Mouse (Mus musculus): ENCODE results near the gene Slc4a2.

Gene Slc4a2

GRCm38 (mm10) chr5:24426556-24427284 is 3.1 kb downstream of the Slc4a2 start:
- no peak for DNase-seq (ENCODE audit: low read depth, low spot score)

GRCm38 (mm10) chr5:24427285-24427633 is 3.6 kb downstream of the Slc4a2 start:
- no peak for DNase-seq (ENCODE audit: low read depth, low spot score)

DNA sequence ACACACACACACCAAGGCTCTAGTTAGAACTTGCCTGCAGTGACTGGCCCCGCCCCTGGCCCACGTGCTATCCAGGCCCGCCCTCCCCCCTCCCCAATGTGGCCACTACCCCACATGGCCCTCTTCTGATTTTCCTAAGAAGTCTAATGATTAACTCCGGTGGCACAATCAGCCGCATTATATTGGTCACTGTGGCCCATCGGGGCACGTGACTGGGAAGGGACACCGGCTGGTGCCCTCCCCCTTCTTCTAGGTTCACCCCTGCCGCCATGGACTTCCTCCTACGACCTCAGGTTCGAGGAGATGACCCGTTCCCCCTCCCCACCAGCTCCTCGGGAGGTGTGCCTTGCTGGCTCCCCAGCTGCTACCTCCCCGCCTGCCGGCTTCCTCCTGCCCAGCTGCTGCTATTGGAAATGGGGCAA is 4.4 kb downstream of the Slc4a2 start:
- DNase-seq (ENCODE audit: low read depth, low spot score) = no peak

DNA sequence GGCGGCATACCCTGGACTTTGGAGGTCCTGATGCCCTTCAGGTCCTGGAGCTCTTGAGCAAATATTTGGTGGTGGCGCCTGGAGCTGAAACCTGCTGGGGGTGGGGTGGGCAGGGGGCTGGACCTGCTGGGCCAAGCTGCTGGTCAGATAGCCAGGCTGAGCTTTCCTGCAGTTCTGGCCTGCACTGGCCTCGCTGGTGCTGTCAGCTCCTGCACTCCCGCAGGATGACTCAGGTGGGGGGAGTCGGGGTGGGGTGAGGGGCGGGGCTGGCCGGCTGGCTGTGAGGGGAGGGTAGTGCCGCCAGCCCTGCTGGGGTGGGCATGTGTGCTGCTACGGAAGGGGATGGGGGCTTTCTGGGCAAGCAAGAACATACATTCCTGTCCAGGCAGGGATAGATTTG is 5.0 kb downstream of the Slc4a2 start:
- no peak for DNase-seq (ENCODE audit: low read depth, low spot score)

- DNase-seq (ENCODE audit: low read depth, low spot score) = no peak
Measured at GRCm38 (mm10) chr5:24433993-24434392, 10.4 kb downstream of the Slc4a2 start.

DNA sequence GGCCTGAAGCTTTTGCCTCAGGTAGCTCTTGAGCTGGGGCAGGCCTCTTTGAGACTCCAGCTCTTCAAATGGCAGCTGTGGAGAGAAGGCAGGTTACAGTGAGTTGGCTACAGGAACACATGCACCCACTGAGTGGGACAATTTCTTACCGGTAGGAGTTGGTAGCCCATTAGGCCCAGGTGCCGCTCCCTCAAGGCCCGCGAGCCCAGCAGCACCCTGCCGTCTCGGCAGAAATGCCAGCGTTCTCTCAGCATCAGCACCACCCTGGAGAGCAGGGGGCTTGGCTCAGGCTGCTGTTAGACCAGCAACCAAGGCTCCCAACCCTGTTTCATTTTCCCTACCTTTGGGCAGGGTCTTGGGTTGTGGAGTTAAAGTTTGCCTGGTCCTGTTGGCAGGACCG is 17.6 kb downstream of the Slc4a2 start:
- DNase-seq (ENCODE audit: low read depth, low spot score) = no peak

GRCm38 (mm10) chr5:24442029-24442428 is 18.4 kb downstream of the Slc4a2 start:
- DNase-seq (ENCODE audit: low read depth, low spot score) = no peak

DNA sequence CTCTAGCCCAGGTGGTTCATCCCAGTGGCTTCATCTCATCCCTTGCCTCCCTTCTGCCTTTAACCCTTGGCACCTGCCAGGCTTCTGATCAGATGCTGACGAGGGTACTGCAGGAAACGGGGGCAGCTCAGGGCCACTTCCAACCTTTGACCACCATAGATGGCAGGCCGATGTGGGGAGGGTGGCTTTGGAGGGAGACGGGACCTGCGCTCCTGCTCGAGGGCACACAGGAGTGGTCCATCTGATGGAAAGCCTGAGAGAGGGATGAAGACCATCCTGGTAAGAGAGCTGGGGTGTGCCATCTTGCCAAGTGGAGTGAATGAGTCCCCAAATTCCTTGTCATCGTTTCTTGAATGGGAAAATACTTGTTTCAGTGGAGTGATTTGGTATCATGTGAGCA is 19.6 kb downstream of the Slc4a2 start:
- no peak for DNase-seq (ENCODE audit: low read depth, low spot score)

GRCm38 (mm10) chr5:24443927-24444326 is 20.3 kb downstream of the Slc4a2 start:
- no peak for DNase-seq (ENCODE audit: low read depth, low spot score)

DNA sequence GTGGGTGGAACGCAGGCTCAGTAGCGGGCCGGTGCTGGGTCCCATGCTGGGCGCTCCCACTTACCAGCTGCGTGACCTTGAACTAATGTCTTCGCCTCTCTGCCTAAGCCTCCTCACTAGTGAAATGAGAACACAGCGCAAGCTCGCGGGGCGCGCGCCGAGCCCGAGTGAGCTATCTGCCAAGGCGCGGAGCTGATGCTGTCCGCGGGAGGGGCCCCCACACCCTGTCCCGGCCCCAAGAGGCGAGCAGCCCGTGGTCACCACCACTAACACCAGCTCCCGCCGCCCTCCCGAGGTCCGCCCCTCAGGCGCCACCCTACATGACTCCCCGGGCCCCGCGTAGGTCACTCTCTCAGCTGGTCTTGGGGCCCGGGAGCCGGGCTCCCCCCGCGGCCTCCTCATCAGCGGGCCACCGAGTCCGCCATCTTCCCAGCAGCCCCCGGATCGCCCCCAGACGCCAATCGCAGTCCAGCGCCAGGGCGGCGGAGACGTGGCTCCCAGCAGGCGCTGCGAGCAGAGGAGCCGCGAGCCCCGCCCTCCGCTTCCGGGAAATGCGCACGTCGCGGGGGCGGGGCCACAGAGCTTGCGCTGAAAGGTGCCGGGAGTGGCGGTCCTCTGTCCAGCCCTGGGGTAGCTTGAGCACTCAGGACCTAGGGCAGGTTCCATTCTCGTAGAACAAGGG is 21.2 kb downstream of the Slc4a2 start, which contains the start of gene Fastk:
Gene Fastk (minus strand): TSS at position 542 of the 682 bp plus-strand sequence.
- peak; percentile 96 for DNase-seq (ENCODE audit: low read depth, low spot score)

- no peak for DNase-seq (ENCODE audit: low read depth, low spot score)
Measured at GRCm38 (mm10) chr5:24445428-24446080, 21.9 kb downstream of the Slc4a2 start.

DNA sequence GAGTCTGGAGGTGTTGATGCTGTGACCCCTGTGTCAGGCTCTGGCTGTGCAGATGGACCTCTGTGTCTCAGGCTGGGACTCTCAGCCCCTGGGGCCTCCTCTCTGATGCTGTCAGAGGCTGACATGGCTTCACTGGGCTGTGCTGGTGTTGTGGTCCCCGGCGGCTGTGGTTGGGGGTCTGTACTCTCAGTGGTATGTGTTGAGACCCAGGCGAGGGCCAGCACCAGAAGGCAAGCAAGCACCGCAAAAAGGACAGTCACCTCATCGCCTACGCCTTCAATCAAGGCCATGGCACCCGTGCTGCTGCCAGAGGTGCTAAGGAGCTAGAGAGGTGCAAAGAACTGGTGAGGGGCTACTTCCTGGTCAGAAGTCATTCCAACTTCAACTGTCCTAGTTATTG is 23.0 kb downstream of the Slc4a2 start:
- no peak for DNase-seq (ENCODE audit: low read depth, low spot score)

DNA sequence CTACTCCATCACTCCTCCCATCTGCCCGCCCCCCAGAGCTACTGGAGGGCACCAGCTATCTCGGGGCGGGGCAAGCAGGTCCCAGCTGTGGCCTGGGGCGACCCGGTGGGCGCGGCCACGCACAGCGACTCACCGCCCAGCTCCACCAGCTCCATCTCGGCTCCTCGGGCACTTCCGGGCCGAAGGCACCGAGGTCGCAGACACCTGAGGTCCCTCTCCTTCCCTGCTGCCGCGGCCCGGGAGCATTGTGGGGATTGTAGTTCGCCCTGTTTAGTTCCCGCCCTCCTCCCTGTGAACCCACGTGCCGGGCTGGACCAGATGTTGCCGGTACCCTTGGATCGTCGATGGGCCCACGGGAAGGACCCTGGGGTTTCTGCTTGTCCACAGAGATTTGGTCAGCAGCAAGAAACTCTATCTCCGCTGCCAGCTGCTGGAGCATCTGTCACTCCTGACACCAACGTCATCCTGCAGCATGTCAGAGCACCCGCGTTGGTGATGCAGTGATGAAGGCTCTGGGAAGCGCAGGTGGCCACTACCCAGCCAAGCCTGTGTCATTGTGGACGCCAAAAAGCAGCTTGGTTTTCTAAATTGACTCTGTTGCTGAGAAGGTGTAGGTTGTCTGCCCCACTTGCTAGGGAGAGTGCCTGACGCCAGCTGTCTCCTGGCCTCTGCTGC is 24.1 kb downstream of the Slc4a2 start, which contains the start of gene Tmub1:
Gene Tmub1 (minus strand): TSS at position 231 of the 675 bp plus-strand sequence.
- peak; percentile 97 for DNase-seq (ENCODE audit: low read depth, low spot score)

- peak; percentile 92 for DNase-seq (ENCODE audit: low read depth, low spot score)
Measured at GRCm38 (mm10) chr5:24451264-24452029, 27.8 kb downstream of the Slc4a2 start.

- peak; percentile 42 for DNase-seq (ENCODE audit: low read depth, low spot score)
Measured at GRCm38 (mm10) chr5:24452030-24452690, 28.5 kb downstream of the Slc4a2 start, which contains the start of gene Agap3. TSS of gene Agap3 (plus strand) at chr5:24452177.

GRCm38 (mm10) chr5:24452691-24453233 is 29.1 kb downstream of the Slc4a2 start:
- peak; percentile 36 for DNase-seq (ENCODE audit: low read depth, low spot score)

GRCm38 (mm10) chr5:24453283-24453984 is 29.8 kb downstream of the Slc4a2 start:
- no peak for DNase-seq (ENCODE audit: low read depth, low spot score)

GRCm38 (mm10) chr5:24453985-24454303 is 30.3 kb downstream of the Slc4a2 start:
- DNase-seq (ENCODE audit: low read depth, low spot score) = no peak

DNA sequence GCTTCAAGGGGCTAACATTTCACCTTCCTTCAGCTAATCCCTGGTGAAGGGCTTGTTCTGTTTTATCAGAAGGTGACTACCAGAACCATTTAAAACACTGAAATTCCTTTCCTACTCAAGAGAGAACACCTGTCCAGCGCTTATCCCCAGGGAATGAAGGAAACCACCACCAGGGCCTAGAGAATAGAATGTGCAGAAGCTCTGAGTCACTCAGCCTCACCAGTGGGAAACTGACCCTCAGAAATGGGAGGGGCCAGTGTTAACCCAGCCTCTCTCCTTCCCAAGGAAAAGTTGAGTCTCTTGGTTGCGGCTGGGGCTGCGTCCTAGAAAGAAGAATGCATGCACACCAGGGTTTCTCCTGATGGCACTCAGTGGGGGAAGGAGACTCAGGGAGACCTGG is 31.4 kb downstream of the Slc4a2 start:
- DNase-seq (ENCODE audit: low read depth, low spot score) = peak; percentile 50

- no peak for DNase-seq (ENCODE audit: low read depth, low spot score)
Measured at GRCm38 (mm10) chr5:24455613-24456012, 32.0 kb downstream of the Slc4a2 start.
